Mouse (Mus musculus) hindbrain, embryonic 10.5 days (tissue): Measurements from ENCODE around the gene Rps6kc1. TPM values are rescaled to one million over a fixed set of nuclear protein-coding genes. Genes with fewer than 3 reads are reported as not detected.

Experiments
- DNase-seq: peaks from one replicate; pipeline ENCODE4 v3.0.0-alpha.2; 2017; ENCODE audit warnings: low spot score
- H3K27ac ChIP-seq: fragments of 300-500 bp; sonication (generic); 2 replicates; pipeline ENCODE4 v1.5.1; 2016; ENCODE audit warnings: mild to moderate bottlenecking, moderate library complexity
- H3K27me3 ChIP-seq: fragments of 300-500 bp; sonication (generic); 2 replicates; pipeline ENCODE4 v1.6.1; 2016; ENCODE audit warnings: mild to moderate bottlenecking; ENCODE audit not compliant: poor library complexity, insufficient read depth, severe bottlenecking
- H3K36me3 ChIP-seq: fragments of 300-500 bp; sonication (generic); 2 replicates; pipeline ENCODE4 v1.6.1; 2016; ENCODE audit warnings: mild to moderate bottlenecking, moderate library complexity
- H3K4me1 ChIP-seq: fragments of 300-500 bp; sonication (generic); replicated peaks from 2 replicates; pipeline ENCODE4 v1.6.1; 2016; ENCODE audit warnings: mild to moderate bottlenecking
- H3K4me3 ChIP-seq: fragments of 300-500 bp; sonication (generic); 2 replicates; pipeline ENCODE4 v1.5.1; 2016; ENCODE audit warnings: mild to moderate bottlenecking, moderate library complexity
- H3K9me3 ChIP-seq: fragments of 300-500 bp; sonication (generic); 2 replicates; pipeline ENCODE4 v1.6.1; 2016; ENCODE audit warnings: mild to moderate bottlenecking, moderate library complexity
- WGBS: fragments of 180-500 bp; shearing (Covaris S2); methylation state at CpG from one replicate; pipeline ENCODE4 v1.1.7; 2016; 5-methylcytosine and 5-hydroxymethylcytosine counted together
- polyA plus RNA-seq: library from polyadenylated mRNA; unstranded; fragments of >200 nt; fragmentation: Nextera tagmentation; extraction: Ambion mirVana; gene quantifications from 2 replicates; pipeline ENCODE4 v1.2.1, GENCODE M21; 2016

Rps6kc1 gene
- polyA plus RNA-seq, 1 experiment from 2014 or later = 18.7 TPM

DNA sequence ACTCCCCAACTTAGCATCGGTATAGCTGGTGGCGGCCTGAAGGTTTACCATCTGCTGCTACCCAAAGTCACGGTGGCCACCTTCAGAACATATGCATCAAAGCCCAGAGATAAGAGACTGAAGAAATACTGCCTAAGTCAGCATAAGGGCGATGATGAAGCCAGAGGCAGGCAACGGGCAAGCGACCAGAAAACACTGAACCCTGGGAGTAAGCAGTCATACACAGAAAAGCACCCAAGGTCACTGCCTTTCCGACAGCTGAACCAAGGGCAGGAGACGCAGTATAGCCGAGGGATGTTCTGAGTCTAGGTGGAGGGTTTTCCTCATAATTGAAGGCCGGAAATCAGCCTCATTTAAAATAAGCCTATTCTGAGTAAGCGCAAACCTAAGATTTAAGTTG is 95.4 kb downstream of the Rps6kc1 start:
- Histone ChIP-seq H3K27ac (no peak overlapping the region), H3K9me3 (no peaks in the 10 kb centered on the region), H3K4me1 (peaks cover 30% of the 10 kb centered on the region), H3K4me3 (no peak overlapping the region), H3K27me3 (no peaks in the 10 kb centered on the region), H3K36me3 (no peaks in the 10 kb centered on the region)
- no peak for DNase-seq
- 88% methylated on average over 11 of the region's 11 CpGs for WGBS

DNA sequence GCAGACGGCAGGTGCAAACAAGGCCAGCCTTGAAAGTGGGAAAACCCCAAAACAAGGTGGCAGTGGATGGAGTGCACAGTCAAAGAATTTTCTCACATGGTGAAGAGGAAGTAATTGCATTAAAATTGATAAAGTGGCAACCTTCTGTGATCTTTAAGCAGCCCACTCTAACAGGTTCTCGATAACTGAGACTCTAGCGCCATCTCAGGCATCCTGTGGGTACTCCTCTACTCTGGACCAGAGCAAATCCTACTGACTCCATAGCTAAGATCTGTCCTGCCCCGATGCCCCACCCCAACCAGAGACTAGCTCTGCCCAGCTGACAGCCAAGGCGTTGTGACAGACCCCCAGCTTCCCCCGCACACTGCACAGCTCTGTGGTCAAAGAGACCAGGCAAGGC is 101.2 kb downstream of the Rps6kc1 start:
- no peak for DNase-seq
- 77% methylated on average over 6 of the region's 6 CpGs for WGBS
- no peak overlapping the region for H3K4me3 ChIP-seq
- H3K4me1 ChIP-seq = peaks cover 36% of the 10 kb centered on the region
- no peak overlapping the region for H3K27ac ChIP-seq
- H3K9me3 ChIP-seq = no peaks in the 10 kb centered on the region
- H3K27me3 ChIP-seq = peaks cover 18% of the 10 kb centered on the region
- H3K36me3 ChIP-seq = peaks cover 6% of the 10 kb centered on the region; the same call in 1 of the 2 replicates

DNA sequence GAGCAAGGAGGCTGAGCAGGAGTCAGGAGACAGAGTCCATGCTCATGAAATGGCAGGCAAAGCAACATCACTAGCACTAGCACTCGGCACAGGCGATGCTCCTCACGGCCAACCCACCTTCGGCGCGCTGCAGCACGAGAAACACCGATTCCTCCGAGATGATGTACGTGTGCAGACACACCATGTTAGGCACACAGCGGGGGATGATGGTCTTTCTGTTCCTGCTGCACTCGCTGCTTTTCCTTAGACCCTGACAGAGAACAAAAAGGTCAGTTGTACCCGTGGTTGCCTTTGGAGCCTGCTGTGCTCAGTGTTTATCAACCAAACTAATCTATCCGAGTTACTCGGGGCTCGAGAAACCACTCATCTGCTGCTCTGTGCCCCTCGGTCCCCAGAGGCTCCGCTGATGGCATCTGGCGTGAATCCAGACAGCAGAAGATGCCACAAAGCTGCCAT is 102.8 kb downstream of the Rps6kc1 start:
- Histone ChIP-seq H3K27ac (0 out of 2 replicates have a peak overlapping the region, but pooled peaks have one; percentile 35), H3K4me1 (peaks cover 27% of the 10 kb centered on the region), H3K27me3 (peaks cover 18% of the 10 kb centered on the region), H3K36me3 (peaks cover 6% of the 10 kb centered on the region; the same call in 1 of the 2 replicates), H3K4me3 (peak overlapping the region; percentile 20), H3K9me3 (no peaks in the 10 kb centered on the region)
- DNase-seq = peak; percentile 46
- WGBS = 16% methylated on average over 19 of the region's 19 CpGs

DNA sequence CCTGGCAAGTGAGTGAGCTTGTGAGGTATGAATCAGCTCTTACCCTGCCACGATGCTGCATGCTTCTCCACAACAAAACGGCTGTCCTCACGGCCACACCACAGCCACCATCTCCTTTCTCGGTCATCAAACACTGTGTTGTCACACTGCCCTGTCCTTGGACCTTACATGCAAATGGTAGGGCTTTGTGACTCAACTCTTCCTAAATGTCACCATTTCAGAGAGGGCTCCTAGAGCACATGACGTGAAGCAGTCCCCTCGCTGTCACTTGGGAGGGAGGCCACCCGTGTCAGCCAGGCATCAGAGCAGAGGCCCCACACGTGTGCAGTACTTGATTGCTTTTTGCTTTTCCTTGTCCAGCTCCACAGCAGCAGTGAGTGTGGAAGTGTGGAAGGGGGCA is 104.8 kb downstream of the Rps6kc1 start:
- no peak for DNase-seq
- H3K27me3 ChIP-seq = peaks cover 18% of the 10 kb centered on the region
- peaks cover 16% of the 10 kb centered on the region for H3K36me3 ChIP-seq
- H3K27ac ChIP-seq = no peak overlapping the region
- H3K9me3 ChIP-seq = no peaks in the 10 kb centered on the region
- H3K4me1 ChIP-seq = peaks cover 16% of the 10 kb centered on the region
- H3K4me3 ChIP-seq = no peak overlapping the region
- 88% methylated on average over 8 of the region's 8 CpGs for WGBS

DNA sequence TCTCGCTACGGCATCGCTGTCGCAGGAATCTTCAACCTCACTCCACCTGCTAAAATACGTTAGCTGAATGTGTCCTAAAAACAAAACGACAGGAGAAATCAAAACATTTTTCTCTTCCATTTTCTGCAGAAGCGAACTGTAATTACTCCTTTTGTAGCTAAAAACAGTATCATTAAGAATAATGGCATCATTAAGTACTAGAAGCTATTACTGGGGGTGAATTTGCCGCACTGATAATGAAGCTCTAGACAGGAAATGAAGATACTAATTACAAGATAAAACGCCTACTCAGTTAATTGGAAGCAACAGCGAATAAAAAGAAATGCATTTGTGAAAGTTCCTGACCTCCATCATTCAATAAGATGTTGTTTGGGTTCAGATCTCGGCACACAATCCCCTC is 112.9 kb downstream of the Rps6kc1 start:
- no peak for DNase-seq
- Histone ChIP-seq H3K4me3 (no peak overlapping the region), H3K4me1 (peaks cover 14% of the 10 kb centered on the region), H3K27me3 (no peaks in the 10 kb centered on the region), H3K36me3 (peaks cover 25% of the 10 kb centered on the region), H3K9me3 (no peaks in the 10 kb centered on the region), H3K27ac (no peak overlapping the region)
- 93% methylated on average over 11 of the region's 11 CpGs for WGBS

- Histone ChIP-seq H3K27ac (no peak overlapping the region), H3K4me3 (no peak overlapping the region), H3K9me3 (no peaks in the 10 kb centered on the region), H3K36me3 (peaks cover 16% of the 10 kb centered on the region), H3K27me3 (no peaks in the 10 kb centered on the region), H3K4me1 (peaks cover 14% of the 10 kb centered on the region)
- no peak for DNase-seq
- 83% methylated on average over 11 of the region's 11 CpGs for WGBS
Measured at GRCm38 (mm10) chr1:190797483-190798058, 114.0 kb downstream of the Rps6kc1 start.

GRCm38 (mm10) chr1:190796745-190797482 is 114.7 kb downstream of the Rps6kc1 start:
- WGBS = 36% methylated on average over 7 of the region's 7 CpGs
- peak overlapping the region; percentile 45; the same call in 1 of the 2 replicates for H3K27ac ChIP-seq
- peak; percentile 44 for DNase-seq
- peaks cover 14% of the 10 kb centered on the region for H3K4me1 ChIP-seq
- no peaks in the 10 kb centered on the region for H3K9me3 ChIP-seq
- H3K4me3 ChIP-seq = no peak overlapping the region
- peaks cover 16% of the 10 kb centered on the region for H3K36me3 ChIP-seq
- no peaks in the 10 kb centered on the region for H3K27me3 ChIP-seq

GRCm38 (mm10) chr1:190791638-190792037 is 119.9 kb downstream of the Rps6kc1 start:
- DNase-seq = no peak
- Histone ChIP-seq H3K27ac (no peak overlapping the region), H3K36me3 (no peaks in the 10 kb centered on the region), H3K4me1 (peaks cover 10% of the 10 kb centered on the region), H3K27me3 (no peaks in the 10 kb centered on the region), H3K4me3 (no peak overlapping the region), H3K9me3 (no peaks in the 10 kb centered on the region)
- 81% methylated on average over 6 of the region's 6 CpGs for WGBS

- no peak for DNase-seq
- Histone ChIP-seq H3K27ac (no peak overlapping the region), H3K27me3 (no peaks in the 10 kb centered on the region), H3K36me3 (no peaks in the 10 kb centered on the region), H3K4me1 (peaks cover 7% of the 10 kb centered on the region), H3K9me3 (no peaks in the 10 kb centered on the region), H3K4me3 (no peak overlapping the region)
- 84% methylated on average over 6 of the region's 6 CpGs for WGBS
Measured at GRCm38 (mm10) chr1:190790720-190791119, 120.8 kb downstream of the Rps6kc1 start.

DNA sequence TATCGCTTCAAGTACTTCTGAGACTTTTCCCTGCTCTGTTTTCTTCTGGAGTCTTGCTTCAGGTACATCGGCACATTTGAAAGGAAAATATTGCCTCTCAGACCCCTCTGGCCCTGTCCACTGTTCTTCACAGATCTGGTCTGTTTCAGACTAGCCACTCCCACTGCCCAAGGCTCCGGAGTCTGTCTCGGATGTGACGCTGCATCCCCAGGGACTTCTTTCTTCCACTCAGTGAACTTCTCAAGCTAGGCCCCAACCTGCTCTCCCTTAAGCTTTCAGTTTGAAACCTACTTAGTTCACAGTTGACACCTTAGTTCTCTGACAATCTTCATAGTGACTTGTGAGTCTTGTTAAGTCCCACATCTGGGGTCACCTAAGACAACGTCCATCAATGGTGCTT is 133.9 kb downstream of the Rps6kc1 start:
- Histone ChIP-seq H3K9me3 (no peaks in the 10 kb centered on the region), H3K4me1 (0 out of 2 replicates have a peak, but pooled peaks cover 7% of the 10 kb centered on the region), H3K36me3 (peaks cover 30% of the 10 kb centered on the region), H3K27ac (peak overlapping the region; percentile 2; the same call in 1 of the 2 replicates), H3K27me3 (no peaks in the 10 kb centered on the region), H3K4me3 (no peak overlapping the region)
- DNase-seq = no peak
- 69% methylated on average over 6 of the region's 6 CpGs for WGBS

DNA sequence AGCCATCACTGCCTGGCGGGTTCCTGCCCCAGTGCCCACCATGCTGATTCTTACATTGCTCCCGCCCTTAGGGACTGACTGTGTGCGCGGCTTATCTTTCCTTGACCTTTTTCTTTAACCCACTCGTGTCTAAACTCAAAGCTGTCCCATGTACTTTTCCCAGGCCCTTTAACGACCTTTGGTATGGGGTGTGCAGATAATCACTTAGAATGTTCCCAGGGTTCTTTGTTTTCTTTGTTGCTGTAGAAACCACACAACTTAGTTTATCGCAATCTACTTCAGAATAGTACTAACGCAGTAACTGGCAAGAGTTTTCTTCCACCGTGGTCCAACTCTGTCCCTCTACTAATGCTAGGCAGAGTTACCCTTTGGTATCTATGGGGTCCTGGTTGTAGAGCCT is 135.3 kb downstream of the Rps6kc1 start:
- H3K9me3 ChIP-seq = no peaks in the 10 kb centered on the region
- no peak overlapping the region for H3K27ac ChIP-seq
- 90% methylated on average over 9 of the region's 9 CpGs for WGBS
- no peak for DNase-seq
- no peaks in the 10 kb centered on the region for H3K27me3 ChIP-seq
- peaks cover 28% of the 10 kb centered on the region for H3K36me3 ChIP-seq
- H3K4me1 ChIP-seq = 0 out of 2 replicates have a peak, but pooled peaks cover 7% of the 10 kb centered on the region
- no peak overlapping the region for H3K4me3 ChIP-seq

DNA sequence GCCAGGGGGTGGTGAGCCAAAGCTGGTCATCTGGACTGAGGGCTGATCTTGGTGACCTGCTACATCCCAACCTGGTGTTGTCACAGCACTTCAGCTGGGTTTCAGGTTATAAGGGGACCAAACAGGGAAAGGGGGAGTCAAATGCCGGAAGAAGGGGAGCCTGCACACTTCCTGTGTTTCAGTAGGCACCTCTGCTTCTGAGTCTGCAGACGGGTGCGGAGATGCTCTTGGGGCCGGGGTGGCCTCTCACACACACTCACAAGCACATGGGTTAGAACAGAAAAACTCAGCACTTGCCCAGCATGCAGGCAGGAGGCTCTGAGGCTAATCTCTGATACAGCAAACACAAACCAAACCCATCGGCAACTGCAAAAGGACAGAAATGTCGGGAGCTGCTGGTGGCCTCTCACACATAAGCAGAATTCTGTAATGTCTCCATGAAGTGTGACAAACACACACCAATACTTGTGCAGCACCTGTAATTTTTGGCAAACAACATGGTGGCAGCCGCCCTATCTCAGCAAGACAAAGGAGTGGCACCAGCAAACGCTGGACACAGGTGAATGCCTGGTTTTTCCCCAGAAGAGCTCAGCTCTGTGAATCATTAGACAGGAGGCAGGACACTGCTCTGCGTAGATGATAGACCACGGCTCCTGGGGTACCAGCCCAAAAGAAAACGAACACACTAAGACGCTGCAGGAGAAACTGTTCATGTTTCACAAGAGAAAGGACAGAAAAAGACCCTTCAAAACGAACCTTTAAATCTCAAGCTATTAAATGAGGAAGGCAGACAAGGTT is 139.3 kb downstream of the Rps6kc1 start:
- Histone ChIP-seq H3K4me1 (0 out of 2 replicates have a peak, but pooled peaks cover under 1% of the 10 kb centered on the region), H3K27ac (no peak overlapping the region), H3K9me3 (no peaks in the 10 kb centered on the region), H3K4me3 (no peak overlapping the region), H3K27me3 (no peaks in the 10 kb centered on the region), H3K36me3 (peaks cover 18% of the 10 kb centered on the region; the same call in 1 of the 2 replicates)
- 88% methylated on average over 13 of the region's 13 CpGs for WGBS
- DNase-seq = no peak
